Mouse (Mus musculus): ENCODE results near the gene Ube2v1. TPM values are rescaled to one million over a fixed set of nuclear protein-coding genes. Genes with fewer than 3 reads are reported as not detected.

Gene Ube2v1
- polyA plus RNA-seq, 1 experiment = 89.8 TPM

DNA sequence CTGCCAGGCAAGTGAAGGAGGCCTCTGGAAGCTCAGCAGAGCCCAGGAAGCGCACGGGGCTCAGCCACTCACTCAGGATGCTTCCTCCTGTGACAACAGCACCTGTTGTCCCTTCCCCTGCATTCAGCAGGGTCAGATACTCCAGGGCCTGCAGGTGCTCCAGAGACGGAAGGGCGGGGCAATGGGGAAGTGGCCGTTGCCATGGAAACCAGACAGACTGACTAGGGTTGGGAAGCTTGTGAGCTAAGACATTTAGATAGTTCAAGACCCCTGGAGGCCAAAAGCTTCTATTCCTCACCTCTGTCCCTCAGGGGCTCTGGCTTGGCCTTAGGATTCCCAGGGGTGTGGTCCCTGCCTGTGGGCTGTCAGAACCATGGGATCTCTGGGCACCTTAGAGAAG is 53.4 kb downstream of the Ube2v1 start:
- Histone ChIP-seq H3K27me3 (ENCODE audit: control insufficient read depth, insufficient read depth, low read length) (no peaks in the 10 kb centered on the region), H3K4me1 (ENCODE audit: control insufficient read depth, insufficient read depth, insufficient read length, low read length) (no peaks in the 10 kb centered on the region), H3K36me3 (ENCODE audit: control insufficient read depth, insufficient read depth, low read length) (no peaks in the 10 kb centered on the region), H3K4me3 (ENCODE audit: low read depth, low read length) (no peak overlapping the region), H3K27ac (ENCODE audit: insufficient read depth, low read depth, low read length) (no peak overlapping the region)
- 30% methylated on average over 5 of the region's 5 CpGs for WGBS
- no peak for TF ChIP-seq CTCF (IDR thresholded peaks at IDR 0.05; ENCODE audit: extremely low read depth, insufficient read length, insufficient replicate concordance, low read depth, low read length)
- no peak for TF ChIP-seq POLR2A (IDR thresholded peaks at IDR 0.05; ENCODE audit: low read depth, low read length)

DNA sequence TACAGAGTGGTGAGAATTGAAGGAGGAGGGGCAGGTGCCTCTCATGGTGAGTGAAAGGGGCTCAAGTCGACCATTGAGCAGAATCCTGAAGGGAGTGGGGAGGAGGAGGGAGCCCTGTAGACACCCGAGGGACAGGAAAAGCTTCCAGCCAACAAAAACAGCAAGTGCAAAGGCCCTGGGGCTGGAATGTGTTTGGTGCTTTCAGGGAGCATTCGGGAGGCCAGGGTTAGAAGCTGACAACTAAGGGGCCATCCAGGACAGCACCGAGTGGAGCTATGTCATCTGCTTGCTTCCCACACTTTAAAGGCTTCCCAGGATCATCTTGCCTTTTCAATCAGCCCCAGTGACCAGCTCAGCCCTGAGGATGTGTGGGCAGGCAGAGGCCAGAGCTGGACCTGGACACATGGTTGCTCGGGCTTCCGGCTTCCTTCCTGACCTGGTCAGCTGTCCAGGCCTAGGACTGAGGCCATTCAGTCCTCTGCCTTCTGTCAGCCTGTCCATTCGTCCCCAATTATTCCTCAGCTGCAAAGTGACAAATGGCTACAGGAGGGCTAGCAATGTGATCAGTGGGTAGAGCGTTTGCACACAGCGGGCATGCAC is 54.6 kb downstream of the Ube2v1 start:
- H3K4me3 ChIP-seq (ENCODE audit: low read depth, low read length) = no peak overlapping the region
- no peaks in the 10 kb centered on the region for H3K36me3 ChIP-seq (ENCODE audit: control insufficient read depth, insufficient read depth, low read length)
- WGBS = 76% methylated on average over 9 of the region's 9 CpGs
- H3K27ac ChIP-seq (ENCODE audit: insufficient read depth, low read depth, low read length) = no peak overlapping the region
- no peak for TF ChIP-seq CTCF (IDR thresholded peaks at IDR 0.05; ENCODE audit: extremely low read depth, insufficient read length, insufficient replicate concordance, low read depth, low read length)
- no peak for TF ChIP-seq POLR2A (IDR thresholded peaks at IDR 0.05; ENCODE audit: low read depth, low read length)
- no peaks in the 10 kb centered on the region for H3K4me1 ChIP-seq (ENCODE audit: control insufficient read depth, insufficient read depth, insufficient read length, low read length)
- no peaks in the 10 kb centered on the region for H3K27me3 ChIP-seq (ENCODE audit: control insufficient read depth, insufficient read depth, low read length)

DNA sequence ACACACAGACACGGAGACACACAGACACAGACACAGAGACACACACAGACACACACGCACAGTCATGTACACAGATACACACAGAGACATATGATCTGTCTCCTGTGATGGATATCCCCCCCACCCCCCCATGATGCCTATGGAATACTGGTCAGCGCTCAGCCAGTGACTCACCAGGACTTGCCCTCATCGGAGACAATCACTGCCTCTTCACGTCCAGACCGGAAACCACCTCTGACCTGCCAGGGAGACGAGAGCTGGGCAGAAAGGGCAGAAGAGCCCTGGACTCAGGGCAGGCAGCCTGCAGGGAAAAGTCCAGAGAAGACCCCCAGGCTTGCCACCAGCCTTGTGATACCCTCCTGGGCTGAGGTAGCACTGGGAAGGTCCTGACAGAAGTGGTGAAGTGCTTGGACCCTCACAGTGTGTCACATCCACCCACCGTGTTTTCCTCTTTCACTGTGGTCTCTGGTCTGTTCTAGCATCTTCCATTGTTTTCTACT is 55.7 kb downstream of the Ube2v1 start:
- WGBS = 90% methylated on average over 8 of the region's 8 CpGs
- no peak for TF ChIP-seq CTCF (IDR thresholded peaks at IDR 0.05; ENCODE audit: extremely low read depth, insufficient read length, insufficient replicate concordance, low read depth, low read length)
- TF ChIP-seq POLR2A (IDR thresholded peaks at IDR 0.05; ENCODE audit: low read depth, low read length) = no peak
- Histone ChIP-seq H3K27ac (ENCODE audit: insufficient read depth, low read depth, low read length) (no peak overlapping the region), H3K4me3 (ENCODE audit: low read depth, low read length) (no peak overlapping the region), H3K4me1 (ENCODE audit: control insufficient read depth, insufficient read depth, insufficient read length, low read length) (no peaks in the 10 kb centered on the region), H3K36me3 (ENCODE audit: control insufficient read depth, insufficient read depth, low read length) (no peaks in the 10 kb centered on the region), H3K27me3 (ENCODE audit: control insufficient read depth, insufficient read depth, low read length) (no peaks in the 10 kb centered on the region)

DNA sequence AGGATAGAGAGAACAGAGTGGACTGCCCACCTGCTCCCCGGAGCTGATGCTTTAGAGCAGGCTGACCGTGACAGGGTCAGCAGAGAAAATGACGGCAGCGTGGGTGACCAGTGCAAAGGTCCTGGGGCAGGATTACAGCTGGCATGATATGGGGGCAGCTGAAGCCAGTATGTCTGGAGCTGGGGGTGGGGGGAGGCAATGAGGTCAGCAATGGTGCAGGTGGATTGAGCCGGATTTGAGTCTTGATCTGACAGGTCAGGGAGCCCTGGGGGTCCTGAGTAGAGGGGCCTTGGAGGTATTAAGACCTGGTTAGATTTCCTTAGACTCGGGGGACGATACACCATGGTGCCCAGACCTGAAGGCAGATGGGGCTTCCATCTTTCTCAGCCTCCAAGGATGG is 56.3 kb downstream of the Ube2v1 start:
- WGBS = 84% methylated on average over 7 of the region's 7 CpGs
- no peak overlapping the region for H3K27ac ChIP-seq (ENCODE audit: insufficient read depth, low read depth, low read length)
- no peak overlapping the region for H3K4me3 ChIP-seq (ENCODE audit: low read depth, low read length)
- H3K36me3 ChIP-seq (ENCODE audit: control insufficient read depth, insufficient read depth, low read length) = no peaks in the 10 kb centered on the region
- TF ChIP-seq CTCF (IDR thresholded peaks at IDR 0.05; ENCODE audit: extremely low read depth, insufficient read length, insufficient replicate concordance, low read depth, low read length) (no peak), POLR2A (IDR thresholded peaks at IDR 0.05; ENCODE audit: low read depth, low read length) (no peak)
- H3K27me3 ChIP-seq (ENCODE audit: control insufficient read depth, insufficient read depth, low read length) = no peaks in the 10 kb centered on the region
- H3K4me1 ChIP-seq (ENCODE audit: control insufficient read depth, insufficient read depth, insufficient read length, low read length) = no peaks in the 10 kb centered on the region

DNA sequence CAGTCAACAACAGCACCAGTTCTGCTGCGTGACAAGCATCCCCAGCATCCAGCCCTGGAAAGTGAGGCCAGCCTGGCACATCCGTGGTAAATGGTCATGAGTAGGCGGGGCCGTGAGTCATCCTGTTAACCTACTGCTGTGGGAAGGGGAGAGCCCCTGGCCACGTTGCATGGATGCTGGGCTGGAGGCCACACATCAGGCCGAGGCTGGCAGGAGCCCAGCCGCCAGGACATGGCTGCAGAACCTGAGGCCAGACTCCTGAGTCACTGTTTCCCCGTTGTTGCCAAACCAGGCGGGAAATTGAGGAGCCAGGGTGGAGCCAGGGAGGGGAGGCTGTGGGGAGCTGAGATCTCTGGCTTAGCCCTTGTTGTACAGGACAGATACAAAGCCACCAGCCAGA is 57.1 kb downstream of the Ube2v1 start:
- no peak for TF ChIP-seq CTCF (IDR thresholded peaks at IDR 0.05; ENCODE audit: extremely low read depth, insufficient read length, insufficient replicate concordance, low read depth, low read length)
- no peak for TF ChIP-seq POLR2A (IDR thresholded peaks at IDR 0.05; ENCODE audit: low read depth, low read length)
- no peak overlapping the region for H3K27ac ChIP-seq (ENCODE audit: insufficient read depth, low read depth, low read length)
- H3K4me1 ChIP-seq (ENCODE audit: control insufficient read depth, insufficient read depth, insufficient read length, low read length) = no peaks in the 10 kb centered on the region
- H3K27me3 ChIP-seq (ENCODE audit: control insufficient read depth, insufficient read depth, low read length) = no peaks in the 10 kb centered on the region
- no peak overlapping the region for H3K4me3 ChIP-seq (ENCODE audit: low read depth, low read length)
- 51% methylated on average over 9 of the region's 9 CpGs for WGBS
- H3K36me3 ChIP-seq (ENCODE audit: control insufficient read depth, insufficient read depth, low read length) = no peaks in the 10 kb centered on the region

DNA sequence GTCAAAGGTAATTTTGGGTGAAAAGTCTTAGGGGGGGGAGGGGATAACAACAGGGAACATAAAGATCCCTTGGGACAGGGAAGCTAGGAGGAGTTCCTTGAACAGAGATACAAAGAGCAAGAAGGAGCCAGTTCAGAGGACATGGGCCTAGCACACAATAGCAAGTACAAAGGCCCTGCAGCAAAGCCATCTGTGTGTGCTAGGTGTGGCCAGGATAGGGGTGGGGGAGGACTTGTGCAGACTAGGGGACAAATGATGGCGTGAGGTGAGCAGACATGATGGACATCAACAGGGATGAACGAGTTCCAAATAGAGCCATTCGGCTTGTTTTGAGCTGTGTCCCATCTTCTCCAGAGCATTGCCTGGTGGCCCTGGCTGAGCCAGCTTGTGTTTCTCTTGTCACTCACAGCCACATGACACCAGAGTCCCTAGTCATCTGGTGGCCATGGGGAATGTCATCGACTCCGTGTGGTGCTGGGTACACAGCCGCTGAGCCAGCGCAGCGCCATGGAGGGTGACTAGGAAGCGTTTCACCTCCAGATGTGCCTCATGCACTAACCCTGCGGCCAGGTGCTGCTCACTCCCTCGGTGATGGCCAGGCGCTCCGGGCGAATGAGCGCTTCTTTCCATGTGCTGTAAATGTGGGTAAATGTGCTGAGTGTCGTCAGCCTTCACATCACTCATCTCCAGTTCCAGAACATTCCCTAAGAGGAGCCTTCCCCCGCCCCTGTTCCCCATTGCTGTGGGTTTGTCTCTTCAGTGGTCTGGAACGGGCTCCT is 60.3 kb downstream of the Ube2v1 start:
- no peak overlapping the region for H3K27ac ChIP-seq (ENCODE audit: insufficient read depth, low read depth, low read length)
- no peak overlapping the region for H3K4me3 ChIP-seq (ENCODE audit: low read depth, low read length)
- no peak for TF ChIP-seq POLR2A (IDR thresholded peaks at IDR 0.05; ENCODE audit: low read depth, low read length)
- no peak for TF ChIP-seq CTCF (IDR thresholded peaks at IDR 0.05; ENCODE audit: extremely low read depth, insufficient read length, insufficient replicate concordance, low read depth, low read length)
- no peaks in the 10 kb centered on the region for H3K27me3 ChIP-seq (ENCODE audit: control insufficient read depth, insufficient read depth, low read length)
- 85% methylated on average over 18 of the region's 18 CpGs for WGBS
- H3K4me1 ChIP-seq (ENCODE audit: control insufficient read depth, insufficient read depth, insufficient read length, low read length) = no peaks in the 10 kb centered on the region
- H3K36me3 ChIP-seq (ENCODE audit: control insufficient read depth, insufficient read depth, low read length) = no peaks in the 10 kb centered on the region

DNA sequence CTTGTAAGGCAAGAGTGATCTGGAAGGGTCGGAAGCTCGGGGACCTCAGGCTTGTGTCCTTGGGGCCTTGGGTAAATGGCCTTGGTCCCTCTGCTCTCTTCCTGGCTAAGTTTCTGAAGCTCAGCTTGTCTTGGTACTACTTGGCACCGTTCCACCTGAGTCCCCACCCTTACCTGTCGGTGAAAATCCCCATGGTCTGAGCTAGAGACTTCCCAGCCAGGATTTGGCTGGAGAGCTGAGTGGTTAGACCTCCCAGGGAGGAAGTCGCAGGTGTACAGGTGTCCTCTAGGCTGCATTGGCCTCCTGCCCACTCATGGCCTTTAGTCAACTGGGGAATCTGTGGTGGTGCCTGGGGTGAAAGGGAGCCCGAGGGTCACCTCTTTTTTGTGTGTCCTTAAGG is 61.1 kb downstream of the Ube2v1 start:
- Histone ChIP-seq H3K36me3 (ENCODE audit: control insufficient read depth, insufficient read depth, low read length) (no peaks in the 10 kb centered on the region), H3K4me3 (ENCODE audit: low read depth, low read length) (no peak overlapping the region), H3K27me3 (ENCODE audit: control insufficient read depth, insufficient read depth, low read length) (no peaks in the 10 kb centered on the region), H3K4me1 (ENCODE audit: control insufficient read depth, insufficient read depth, insufficient read length, low read length) (no peaks in the 10 kb centered on the region), H3K27ac (ENCODE audit: insufficient read depth, low read depth, low read length) (no peak overlapping the region; the same call in 1 of the 2 replicates)
- WGBS = 65% methylated on average over 6 of the region's 6 CpGs
- no peak for TF ChIP-seq POLR2A (IDR thresholded peaks at IDR 0.05; ENCODE audit: low read depth, low read length)
- no peak for TF ChIP-seq CTCF (IDR thresholded peaks at IDR 0.05; ENCODE audit: extremely low read depth, insufficient read length, insufficient replicate concordance, low read depth, low read length)
